Mouse (Mus musculus): ENCODE data around the gene Eif2ak4. TPM values are rescaled to one million over a fixed set of nuclear protein-coding genes. Genes with fewer than 3 reads are reported as not detected.

Gene Eif2ak4
- polyA plus RNA-seq, 1 experiment from 2014 or later: 6.2 TPM

DNA sequence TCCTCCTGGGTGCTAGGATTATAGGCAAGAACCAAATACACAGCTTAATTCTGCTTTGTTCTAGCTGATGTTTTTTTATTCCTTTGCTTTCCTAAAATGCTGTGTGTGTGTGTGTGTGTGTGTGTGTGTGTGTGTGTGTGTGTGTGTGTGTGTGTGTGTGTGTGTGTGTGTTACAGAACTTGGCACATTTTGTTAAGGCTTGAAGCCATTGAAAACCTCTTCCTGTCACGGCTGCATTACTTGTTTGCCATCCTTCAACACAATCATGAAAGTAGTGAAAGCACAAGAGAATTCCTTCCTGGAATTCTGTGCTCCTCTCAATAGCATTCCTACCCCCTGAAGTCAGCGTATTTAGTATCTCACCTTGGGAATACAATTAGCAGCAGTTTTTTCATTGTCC is 77.5 kb downstream of the Eif2ak4 start:
- 26% methylated on average over 2 of the region's 2 CpGs for WGBS
- DNase-seq (ENCODE audit: low spot score) (no peak), ATAC-seq (no peak)
- no peak overlapping the region for H3K9ac ChIP-seq (replicated peaks; ENCODE audit: low read depth)
- H3K4me1 ChIP-seq (ENCODE audit: insufficient read depth, low read depth, low read length): no peaks in the 10 kb centered on the region; the same call in 1 of the 2 replicates
- no peak overlapping the region for H3K27ac ChIP-seq (ENCODE audit: low read length)
- peaks cover 20% of the 10 kb centered on the region for H3K36me3 ChIP-seq (ENCODE audit: insufficient read depth, low read length)
- no peaks in the 10 kb centered on the region for H3K27me3 ChIP-seq (replicated peaks; ENCODE audit: insufficient read depth, low read length)
- no peak overlapping the region for H3K4me3 ChIP-seq (ENCODE audit: low read depth, low read length)
- H3K4me2 ChIP-seq (replicated peaks; ENCODE audit: low read depth, low read length): no peak overlapping the region
- TF ChIP-seq CTCF (IDR thresholded peaks at IDR 0.05) (no peak), EP300 (IDR thresholded peaks at IDR 0.05) (no peak)
- no peaks in the 10 kb centered on the region for H3K9me3 ChIP-seq (ENCODE audit: low read length)

DNA sequence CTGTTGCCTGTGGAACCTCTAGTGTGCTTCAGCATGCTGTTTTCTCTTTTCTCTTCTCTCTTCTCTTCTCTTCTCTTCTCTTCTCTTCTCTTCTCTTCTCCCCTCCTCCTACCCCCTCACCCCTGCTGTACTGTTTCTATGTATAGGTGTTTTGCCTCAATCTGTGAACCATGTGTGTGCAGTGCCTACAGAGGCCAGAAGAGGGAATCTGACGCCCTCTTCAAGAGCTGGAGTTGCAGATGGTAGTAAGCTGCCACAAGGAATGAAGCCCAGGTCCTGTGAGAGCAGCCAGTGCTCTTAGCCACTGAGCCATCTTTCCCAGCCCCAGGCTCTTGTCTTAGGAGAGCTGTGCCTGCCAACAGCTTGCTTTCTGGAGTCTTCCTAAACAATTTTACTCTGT is 78.2 kb downstream of the Eif2ak4 start:
- Histone ChIP-seq H3K4me2 (replicated peaks; ENCODE audit: low read depth, low read length) (no peak overlapping the region), H3K9me3 (ENCODE audit: low read length) (no peaks in the 10 kb centered on the region), H3K27ac (ENCODE audit: low read length) (no peak overlapping the region), H3K27me3 (replicated peaks; ENCODE audit: insufficient read depth, low read length) (no peaks in the 10 kb centered on the region), H3K4me1 (ENCODE audit: insufficient read depth, low read depth, low read length) (no peaks in the 10 kb centered on the region), H3K36me3 (ENCODE audit: insufficient read depth, low read length) (peaks cover 26% of the 10 kb centered on the region), H3K9ac (replicated peaks; ENCODE audit: low read depth) (no peak overlapping the region), H3K4me3 (ENCODE audit: low read depth, low read length) (no peak overlapping the region)
- TF ChIP-seq CTCF (IDR thresholded peaks at IDR 0.05): peak; percentile 50
- no peak for TF ChIP-seq EP300 (IDR thresholded peaks at IDR 0.05)
- 58% methylated on average over 1 of the region's 1 CpGs for WGBS
- DNase-seq (ENCODE audit: low spot score): no peak
- ATAC-seq: no peak

DNA sequence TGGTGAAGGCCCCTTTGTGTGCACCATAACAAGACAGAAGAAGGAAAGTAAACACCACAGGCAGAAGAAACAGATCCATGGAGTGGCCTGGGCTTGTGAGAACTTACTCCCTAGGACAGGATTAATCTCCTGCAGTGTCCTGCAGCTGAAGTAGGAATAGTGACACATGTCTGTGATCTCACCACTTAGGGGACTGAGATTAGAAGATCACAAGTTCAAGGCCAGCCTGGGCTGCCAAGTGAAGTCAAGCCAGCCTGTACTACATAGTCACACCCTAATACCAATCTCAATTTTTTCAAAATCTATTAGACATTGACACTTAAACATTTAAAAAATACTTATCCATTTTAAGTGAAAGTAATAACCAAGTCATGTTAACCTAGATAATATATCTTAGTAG is 79.9 kb downstream of the Eif2ak4 start:
- Histone ChIP-seq H3K4me2 (replicated peaks; ENCODE audit: low read depth, low read length) (no peak overlapping the region), H3K4me1 (ENCODE audit: insufficient read depth, low read depth, low read length) (no peaks in the 10 kb centered on the region), H3K9ac (replicated peaks; ENCODE audit: low read depth) (no peak overlapping the region), H3K9me3 (ENCODE audit: low read length) (no peaks in the 10 kb centered on the region), H3K36me3 (ENCODE audit: insufficient read depth, low read length) (peaks cover 30% of the 10 kb centered on the region), H3K4me3 (ENCODE audit: low read depth, low read length) (no peak overlapping the region), H3K27me3 (replicated peaks; ENCODE audit: insufficient read depth, low read length) (no peaks in the 10 kb centered on the region), H3K27ac (ENCODE audit: low read length) (no peak overlapping the region)
- ATAC-seq: no peak
- no peak for DNase-seq (ENCODE audit: low spot score)
- no peak for TF ChIP-seq CTCF (IDR thresholded peaks at IDR 0.05)
- TF ChIP-seq EP300 (IDR thresholded peaks at IDR 0.05): no peak

DNA sequence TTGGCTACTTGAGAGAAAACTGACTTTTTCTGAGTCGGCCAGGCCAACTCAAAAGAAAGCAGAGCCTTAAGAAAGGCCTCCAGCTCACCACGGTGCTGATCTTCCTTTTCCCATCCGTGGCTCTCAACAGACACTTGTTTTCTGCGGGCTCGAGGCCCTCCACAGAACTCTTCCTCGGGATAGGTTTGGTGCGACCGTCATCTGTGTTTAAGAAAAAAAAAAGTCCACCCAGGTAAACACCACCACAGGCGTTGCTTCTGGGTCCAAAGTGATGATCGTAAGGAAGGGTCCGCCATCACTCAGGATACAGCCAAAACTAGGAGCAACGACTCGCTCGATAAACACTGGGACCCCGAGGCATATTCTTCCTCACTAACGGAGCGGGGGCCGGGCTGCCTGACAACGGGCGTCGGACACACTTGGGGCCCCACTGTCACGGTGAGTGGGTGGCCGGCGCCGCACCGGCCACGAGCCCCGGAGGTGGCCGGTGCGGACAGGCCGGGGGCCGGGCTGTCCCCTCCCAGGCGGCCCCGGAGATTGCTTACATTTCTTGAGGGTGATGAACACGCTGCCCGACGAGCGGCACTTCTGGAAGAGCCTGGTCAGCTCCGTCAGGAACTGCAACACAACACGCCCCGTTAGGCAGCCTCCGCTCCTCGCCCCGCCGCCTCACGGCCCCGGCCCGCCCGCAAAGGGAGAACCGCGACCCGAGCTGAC is 90.6 kb downstream of the Eif2ak4 start:
- WGBS: 2% methylated on average over 48 of the region's 52 CpGs
- H3K27ac ChIP-seq (ENCODE audit: low read length): peak overlapping the region; percentile 90
- H3K36me3 ChIP-seq (ENCODE audit: insufficient read depth, low read length): peaks cover 29% of the 10 kb centered on the region
- peak; percentile 39 for DNase-seq (ENCODE audit: low spot score)
- no peaks in the 10 kb centered on the region for H3K27me3 ChIP-seq (replicated peaks; ENCODE audit: insufficient read depth, low read length)
- H3K4me1 ChIP-seq (ENCODE audit: insufficient read depth, low read depth, low read length): peaks cover 9% of the 10 kb centered on the region; the same call in 1 of the 2 replicates
- peak overlapping the region; percentile 95 for H3K4me2 ChIP-seq (replicated peaks; ENCODE audit: low read depth, low read length)
- H3K4me3 ChIP-seq (ENCODE audit: low read depth, low read length): peak overlapping the region; percentile 86
- no peaks in the 10 kb centered on the region for H3K9me3 ChIP-seq (ENCODE audit: low read length)
- peak overlapping the region; percentile 72 for H3K9ac ChIP-seq (replicated peaks; ENCODE audit: low read depth)
- peak; percentile 71 for ATAC-seq
- TF ChIP-seq EP300 (IDR thresholded peaks at IDR 0.05): no peak
- TF ChIP-seq CTCF (IDR thresholded peaks at IDR 0.05): no peak

DNA sequence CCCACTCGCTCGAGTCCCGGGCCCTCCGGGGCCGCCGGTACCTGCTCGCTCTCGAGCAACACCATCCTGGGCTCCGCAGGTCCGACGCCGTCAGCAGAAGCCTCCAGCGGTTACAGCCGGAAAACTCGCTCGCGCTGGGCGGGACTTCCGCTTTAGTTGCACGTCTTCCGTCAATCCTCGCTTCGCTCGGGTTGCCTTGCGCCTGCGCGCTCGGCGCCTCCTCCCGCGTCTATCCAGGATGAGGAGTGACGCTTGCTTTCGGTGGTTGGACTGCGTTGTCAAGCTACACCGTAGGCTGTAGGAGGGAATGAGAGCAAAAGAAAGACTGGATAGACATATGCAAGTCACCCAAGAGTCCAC is 91.1 kb downstream of the Eif2ak4 start, which contains the start of gene Srp14:
Srp14 (minus strand) TSS at position 162 of the 360 bp plus-strand sequence.
- peak within 1 kb of the TSS; percentile 95 for H3K4me2 ChIP-seq (replicated peaks; ENCODE audit: low read depth, low read length)
- peak within 1 kb of the TSS; percentile 90 for H3K27ac ChIP-seq (ENCODE audit: low read length)
- no peaks in the 10 kb centered on the region for H3K27me3 ChIP-seq (replicated peaks; ENCODE audit: insufficient read depth, low read length)
- H3K9ac ChIP-seq (replicated peaks; ENCODE audit: low read depth): peak within 1 kb of the TSS; percentile 72
- peak; percentile 21; the same call in 1 of the 2 replicates for TF ChIP-seq CTCF (IDR thresholded peaks at IDR 0.05)
- TF ChIP-seq EP300 (IDR thresholded peaks at IDR 0.05): no peak
- peak; percentile 98 for DNase-seq (ENCODE audit: low spot score)
- H3K4me1 ChIP-seq (ENCODE audit: insufficient read depth, low read depth, low read length): peaks cover 9% of the 10 kb centered on the region; the same call in 1 of the 2 replicates
- H3K4me3 ChIP-seq (ENCODE audit: low read depth, low read length): peak within 1 kb of the TSS; percentile 86
- WGBS: 4% methylated on average over 35 of the region's 35 CpGs
- H3K36me3 ChIP-seq (ENCODE audit: insufficient read depth, low read length): peaks cover 24% of the 10 kb centered on the region
- no peaks in the 10 kb centered on the region for H3K9me3 ChIP-seq (ENCODE audit: low read length)
- peak; percentile 97 for ATAC-seq

DNA sequence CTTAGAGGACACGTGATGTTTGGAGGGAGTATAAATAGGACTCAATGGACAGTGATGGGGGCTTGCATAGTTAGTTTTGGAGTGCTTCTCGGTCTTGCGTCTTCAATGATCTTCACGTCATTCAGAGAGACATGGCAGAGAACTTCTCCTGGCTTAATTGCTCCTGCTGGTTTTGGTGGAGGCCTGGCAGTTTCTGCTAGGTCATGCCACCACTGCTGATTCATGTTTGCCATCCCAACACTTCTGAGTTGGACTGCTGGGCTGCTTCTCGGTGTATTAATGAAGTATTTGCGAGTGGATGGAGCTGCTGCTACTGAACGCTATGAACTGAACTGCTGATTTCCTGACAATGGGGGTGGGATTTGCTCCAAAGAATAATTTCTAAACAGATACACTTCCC is 92.5 kb downstream of the Eif2ak4 start:
- H3K36me3 ChIP-seq (ENCODE audit: insufficient read depth, low read length): peaks cover 14% of the 10 kb centered on the region
- peaks cover 9% of the 10 kb centered on the region; the same call in 1 of the 2 replicates for H3K4me1 ChIP-seq (ENCODE audit: insufficient read depth, low read depth, low read length)
- H3K27me3 ChIP-seq (replicated peaks; ENCODE audit: insufficient read depth, low read length): no peaks in the 10 kb centered on the region
- no peak for TF ChIP-seq EP300 (IDR thresholded peaks at IDR 0.05)
- no peak for TF ChIP-seq CTCF (IDR thresholded peaks at IDR 0.05)
- no peak overlapping the region for H3K4me2 ChIP-seq (replicated peaks; ENCODE audit: low read depth, low read length)
- no peak overlapping the region for H3K9ac ChIP-seq (replicated peaks; ENCODE audit: low read depth)
- DNase-seq (ENCODE audit: low spot score): no peak
- ATAC-seq: no peak
- no peak overlapping the region for H3K4me3 ChIP-seq (ENCODE audit: low read depth, low read length)
- no peaks in the 10 kb centered on the region for H3K9me3 ChIP-seq (ENCODE audit: low read length)
- no peak overlapping the region for H3K27ac ChIP-seq (ENCODE audit: low read length)
- 90% methylated on average over 7 of the region's 7 CpGs for WGBS
